Mouse (Mus musculus): ENCODE measurements around the gene Ethe1. TPM values are rescaled to one million over a fixed set of nuclear protein-coding genes. Genes with fewer than 3 reads are reported as not detected.

Gene Ethe1
- polyA plus RNA-seq, 1 experiment = 11.3 TPM

GRCm38 (mm10) chr7:24551985-24552759 is 35.2 kb upstream of the Ethe1 start:
- Histone ChIP-seq H3K4me3 (ENCODE audit: insufficient read depth, low read length) (no peak overlapping the region), H3K27ac (ENCODE audit: insufficient read depth, low read length) (no peak overlapping the region), H3K4me1 (ENCODE audit: control insufficient read depth, insufficient read depth, low read length) (no peaks in the 10 kb centered on the region)
- TF ChIP-seq POLR2A (IDR thresholded peaks at IDR 0.05; ENCODE audit: low read depth, low read length) = no peak

DNA sequence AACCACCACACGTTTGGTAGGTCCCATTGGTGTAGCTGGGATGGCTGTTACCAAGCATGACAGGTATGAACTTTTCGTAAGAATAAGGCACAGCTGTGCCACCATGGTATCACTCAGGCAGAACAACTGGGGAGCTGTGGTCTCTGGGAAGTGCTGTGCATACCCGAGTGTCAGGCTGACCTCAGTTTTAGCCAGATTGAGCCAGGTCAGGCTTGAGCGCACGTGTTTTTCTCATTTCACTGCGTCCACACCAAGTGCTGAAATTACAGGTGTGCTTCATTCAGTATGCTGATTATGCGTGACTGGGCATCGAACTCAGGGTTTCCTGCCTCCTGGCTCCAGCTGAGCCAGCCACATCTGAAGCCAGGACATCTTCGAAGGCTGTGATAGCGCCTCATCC is 31.6 kb upstream of the Ethe1 start:
- H3K27ac ChIP-seq (ENCODE audit: insufficient read depth, low read length) = no peak overlapping the region
- no peaks in the 10 kb centered on the region for H3K4me1 ChIP-seq (ENCODE audit: control insufficient read depth, insufficient read depth, low read length)
- H3K4me3 ChIP-seq (ENCODE audit: insufficient read depth, low read length) = no peak overlapping the region
- no peak for TF ChIP-seq CTCF (IDR thresholded peaks at IDR 0.05; ENCODE audit: borderline replicate concordance, insufficient read depth, low read length)
- no peak for TF ChIP-seq POLR2A (IDR thresholded peaks at IDR 0.05; ENCODE audit: low read depth, low read length)

GRCm38 (mm10) chr7:24561450-24561849 is 25.9 kb upstream of the Ethe1 start:
- Histone ChIP-seq H3K4me3 (ENCODE audit: insufficient read depth, low read length) (no peak overlapping the region), H3K4me1 (ENCODE audit: control insufficient read depth, insufficient read depth, low read length) (no peaks in the 10 kb centered on the region), H3K27ac (ENCODE audit: insufficient read depth, low read length) (no peak overlapping the region)
- TF ChIP-seq POLR2A (IDR thresholded peaks at IDR 0.05; ENCODE audit: low read depth, low read length) (no peak), CTCF (IDR thresholded peaks at IDR 0.05; ENCODE audit: borderline replicate concordance, insufficient read depth, low read length) (no peak)

- Histone ChIP-seq H3K4me3 (ENCODE audit: insufficient read depth, low read length) (no peak overlapping the region), H3K4me1 (ENCODE audit: control insufficient read depth, insufficient read depth, low read length) (no peaks in the 10 kb centered on the region), H3K27ac (ENCODE audit: insufficient read depth, low read length) (no peak overlapping the region)
- no peak for TF ChIP-seq POLR2A (IDR thresholded peaks at IDR 0.05; ENCODE audit: low read depth, low read length)
- no peak for TF ChIP-seq CTCF (IDR thresholded peaks at IDR 0.05; ENCODE audit: borderline replicate concordance, insufficient read depth, low read length)
These were observed 24.0 kb upstream of the Ethe1 start for GRCm38 (mm10) chr7:24563191-24563836.

DNA sequence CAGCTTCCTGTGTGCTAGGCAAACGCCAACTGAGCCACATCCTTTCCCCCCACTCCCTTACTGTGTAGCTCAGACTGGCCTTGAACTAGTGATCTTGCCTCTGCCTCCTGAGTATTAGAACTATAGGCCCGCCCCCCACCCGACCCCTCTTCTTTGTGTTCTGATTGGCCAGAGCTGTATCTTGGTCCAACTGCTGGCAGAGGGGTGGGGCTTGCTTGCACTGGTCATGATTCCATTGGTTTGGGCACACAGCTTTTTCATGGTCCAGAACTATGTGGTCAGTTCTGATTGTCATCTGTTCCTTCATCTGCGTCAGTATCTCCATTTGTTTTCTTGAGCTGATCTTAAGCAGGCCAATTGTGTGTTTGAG is 23.5 kb upstream of the Ethe1 start:
- TF ChIP-seq CTCF (IDR thresholded peaks at IDR 0.05; ENCODE audit: borderline replicate concordance, insufficient read depth, low read length) = no peak
- TF ChIP-seq POLR2A (IDR thresholded peaks at IDR 0.05; ENCODE audit: low read depth, low read length) = no peak
- Histone ChIP-seq H3K27ac (ENCODE audit: insufficient read depth, low read length) (no peak overlapping the region), H3K4me3 (ENCODE audit: insufficient read depth, low read length) (no peak overlapping the region), H3K4me1 (ENCODE audit: control insufficient read depth, insufficient read depth, low read length) (no peaks in the 10 kb centered on the region)

- no peaks in the 10 kb centered on the region for H3K4me1 ChIP-seq (ENCODE audit: control insufficient read depth, insufficient read depth, low read length)
- TF ChIP-seq CTCF (IDR thresholded peaks at IDR 0.05; ENCODE audit: borderline replicate concordance, insufficient read depth, low read length) (peak; percentile 95), POLR2A (IDR thresholded peaks at IDR 0.05; ENCODE audit: low read depth, low read length) (no peak)
- no peak overlapping the region for H3K27ac ChIP-seq (ENCODE audit: insufficient read depth, low read length)
- H3K4me3 ChIP-seq (ENCODE audit: insufficient read depth, low read length) = no peak overlapping the region
These were observed 22.6 kb upstream of the Ethe1 start for GRCm38 (mm10) chr7:24564607-24565265.

GRCm38 (mm10) chr7:24565627-24566026 is 21.7 kb upstream of the Ethe1 start:
- H3K27ac ChIP-seq (ENCODE audit: insufficient read depth, low read length) = no peak overlapping the region
- TF ChIP-seq POLR2A (IDR thresholded peaks at IDR 0.05; ENCODE audit: low read depth, low read length) (no peak), CTCF (IDR thresholded peaks at IDR 0.05; ENCODE audit: borderline replicate concordance, insufficient read depth, low read length) (no peak)
- H3K4me3 ChIP-seq (ENCODE audit: insufficient read depth, low read length) = no peak overlapping the region

DNA sequence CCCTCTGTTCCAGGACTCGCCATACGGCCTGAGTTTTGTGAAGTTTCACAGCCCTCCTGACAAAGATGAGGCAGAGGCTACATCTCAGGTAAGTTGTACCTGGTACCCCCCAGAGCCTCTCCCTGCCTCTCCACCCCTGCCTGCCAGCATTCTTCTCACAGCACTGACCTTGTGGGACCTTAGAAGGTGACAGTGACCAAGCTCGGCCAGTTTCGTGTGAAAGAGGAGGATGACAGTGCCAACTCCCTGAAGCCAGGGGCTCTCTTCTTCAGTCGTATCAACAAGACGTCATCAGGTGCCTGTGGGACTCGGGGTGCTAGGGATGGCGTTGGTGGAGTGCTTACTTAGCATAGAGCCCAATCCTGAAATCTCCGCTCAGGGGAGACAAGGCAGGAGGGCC is 21.1 kb upstream of the Ethe1 start:
- H3K27ac ChIP-seq (ENCODE audit: insufficient read depth, low read length) = no peak overlapping the region
- H3K4me1 ChIP-seq (ENCODE audit: control insufficient read depth, insufficient read depth, low read length) = no peaks in the 10 kb centered on the region
- H3K4me3 ChIP-seq (ENCODE audit: insufficient read depth, low read length) = no peak overlapping the region
- no peak for TF ChIP-seq POLR2A (IDR thresholded peaks at IDR 0.05; ENCODE audit: low read depth, low read length)
- no peak for TF ChIP-seq CTCF (IDR thresholded peaks at IDR 0.05; ENCODE audit: borderline replicate concordance, insufficient read depth, low read length)

More at GRCm38 (mm10) chr7:24565627-24566026, 21.7 kb upstream of the Ethe1 start:
- H3K4me1 ChIP-seq (ENCODE audit: control insufficient read depth, insufficient read depth, low read length) = no peaks in the 10 kb centered on the region

GRCm38 (mm10) chr7:24568512-24568911 is 18.8 kb upstream of the Ethe1 start:
- H3K4me1 ChIP-seq (ENCODE audit: control insufficient read depth, insufficient read depth, low read length) = no peaks in the 10 kb centered on the region
- TF ChIP-seq POLR2A (IDR thresholded peaks at IDR 0.05; ENCODE audit: low read depth, low read length) (no peak), CTCF (IDR thresholded peaks at IDR 0.05; ENCODE audit: borderline replicate concordance, insufficient read depth, low read length) (no peak)

GRCm38 (mm10) chr7:24571071-24571470 is 16.3 kb upstream of the Ethe1 start:
- no peak overlapping the region for H3K4me3 ChIP-seq (ENCODE audit: insufficient read depth, low read length)
- no peak for TF ChIP-seq CTCF (IDR thresholded peaks at IDR 0.05; ENCODE audit: borderline replicate concordance, insufficient read depth, low read length)
- no peaks in the 10 kb centered on the region for H3K4me1 ChIP-seq (ENCODE audit: control insufficient read depth, insufficient read depth, low read length)
- no peak overlapping the region for H3K27ac ChIP-seq (ENCODE audit: insufficient read depth, low read length)

More at GRCm38 (mm10) chr7:24568512-24568911, 18.8 kb upstream of the Ethe1 start:
- no peak overlapping the region for H3K27ac ChIP-seq (ENCODE audit: insufficient read depth, low read length)
- H3K4me3 ChIP-seq (ENCODE audit: insufficient read depth, low read length) = no peak overlapping the region
